Mouse (Mus musculus) gastrocnemius, postnatal 10 days (tissue): ENCODE measurements around the gene Stx11. TPM values are rescaled to one million over a fixed set of nuclear protein-coding genes. Genes with fewer than 3 reads are reported as not detected.
"Not testable (repeated sequence)": the region's sequence is repeated elsewhere in the genome, so short reads cannot be mapped to it uniquely, and the experiment has no call there.

ENCODE experiments used
- DNase-seq: peaks from one replicate; pipeline ENCODE4 v3.0.0; 2021; ENCODE audit warnings: mixed read lengths
- total RNA-seq, 2 experiments: library from RNA; stranded (reverse); gene quantifications; 2 replicates each; pipeline ENCODE4 v1.2.3; 2021

Stx11 gene
- total RNA-seq, 2 experiments from 2014 or later, result 0.59 to 0.79 TPM

- DNase-seq, result no peak
These were observed 6.8 kb downstream of the Stx11 start for GRCm38 (mm10) chr10:12957271-12957670.

DNA sequence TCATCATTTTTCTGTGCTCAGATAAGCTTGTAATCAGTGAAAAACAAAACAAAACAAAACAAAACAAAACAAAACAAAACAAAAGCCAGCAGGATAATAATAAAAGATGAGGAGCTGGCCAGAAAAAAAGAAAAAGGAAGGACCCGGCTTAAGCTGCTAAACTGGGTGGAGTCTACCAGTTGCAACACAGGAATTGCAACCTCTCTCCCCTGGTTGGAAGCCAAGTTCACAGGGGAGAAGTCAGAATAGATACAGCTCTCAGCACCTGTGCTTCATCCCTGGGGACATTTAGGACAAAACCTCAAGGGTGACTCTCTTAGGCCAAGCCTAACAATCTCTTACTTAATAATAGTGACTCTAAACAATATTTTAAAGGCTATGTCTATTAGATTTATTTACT is 8.3 kb downstream of the Stx11 start:
- DNase-seq, result no peak

DNA sequence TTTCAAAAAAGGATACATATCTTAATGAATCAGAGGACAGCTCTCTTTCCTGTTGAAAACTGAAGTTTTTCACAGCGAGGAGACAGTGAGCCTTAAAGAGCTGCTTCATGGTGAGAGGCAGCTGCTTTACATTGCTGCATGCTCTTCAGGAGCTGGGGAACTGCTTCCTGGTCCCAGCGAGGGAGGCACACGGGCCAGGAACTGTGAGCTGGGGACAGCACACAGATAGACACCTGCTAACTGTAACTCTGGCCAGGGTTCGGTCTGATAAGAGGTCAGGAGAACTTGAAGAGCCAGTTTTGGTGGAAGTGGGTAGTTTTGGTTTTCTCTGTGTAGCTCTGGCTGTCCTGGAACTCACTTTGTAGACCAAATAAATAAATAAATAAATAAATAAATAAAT is 12.7 kb downstream of the Stx11 start:
- not testable (repeated sequence) for DNase-seq

DNA sequence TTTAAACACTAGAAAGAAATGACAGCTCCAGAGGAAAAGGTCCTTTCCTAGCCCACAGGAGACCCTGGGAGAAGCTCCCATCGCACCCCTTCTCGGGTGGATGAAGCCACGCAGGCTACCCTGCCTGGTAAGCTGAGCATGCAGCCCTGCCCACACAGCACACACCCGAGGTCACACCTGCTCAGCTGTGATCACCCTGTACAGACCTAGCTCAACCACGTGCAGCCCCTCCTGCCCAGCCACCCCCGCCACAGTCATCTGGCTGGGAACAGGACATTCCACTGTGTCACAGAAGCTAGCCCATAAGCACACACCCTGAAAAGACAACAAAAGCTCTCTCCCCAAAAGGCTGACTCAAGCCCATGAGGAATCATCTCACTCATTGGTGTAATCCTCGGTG is 14.8 kb downstream of the Stx11 start:
- no peak for DNase-seq

- DNase-seq, result no peak
These were observed 16.5 kb downstream of the Stx11 start for GRCm38 (mm10) chr10:12947606-12948005.

- DNase-seq, result peak; percentile 16
These were observed 22.9 kb downstream of the Stx11 start for GRCm38 (mm10) chr10:12941018-12941761.

GRCm38 (mm10) chr10:12938763-12939162 is 25.3 kb downstream of the Stx11 start:
- no peak for DNase-seq

DNA sequence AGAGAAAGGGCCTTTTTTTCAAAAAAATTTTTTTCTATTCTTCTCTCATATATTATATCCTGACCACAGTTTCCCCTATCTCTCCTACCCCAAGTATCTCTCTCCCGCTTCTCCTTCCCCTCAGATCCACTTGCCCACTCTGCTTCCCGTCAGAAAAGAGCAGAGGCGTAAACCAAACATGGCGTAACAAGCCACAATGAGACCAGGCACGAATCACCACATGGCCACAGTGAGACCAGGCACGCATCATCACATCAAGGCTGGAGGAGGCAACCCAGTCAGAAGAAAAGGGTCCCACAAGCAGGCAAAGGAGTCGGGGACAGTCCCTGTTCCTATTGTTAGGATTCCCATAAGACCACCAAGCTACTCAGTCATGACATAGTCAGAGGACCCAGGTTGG is 28.0 kb downstream of the Stx11 start:
- DNase-seq, result no peak

GRCm38 (mm10) chr10:12935575-12935974 is 28.5 kb downstream of the Stx11 start:
- no peak for DNase-seq

- DNase-seq, result peak; percentile 19
These were observed 32.4 kb downstream of the Stx11 start for GRCm38 (mm10) chr10:12931492-12932400.

- no peak for DNase-seq
These were observed 33.7 kb downstream of the Stx11 start for GRCm38 (mm10) chr10:12930351-12930905.

GRCm38 (mm10) chr10:12929857-12930174 is 34.3 kb downstream of the Stx11 start:
- no peak for DNase-seq

GRCm38 (mm10) chr10:12929149-12929856 is 34.8 kb downstream of the Stx11 start:
- no peak for DNase-seq

DNA sequence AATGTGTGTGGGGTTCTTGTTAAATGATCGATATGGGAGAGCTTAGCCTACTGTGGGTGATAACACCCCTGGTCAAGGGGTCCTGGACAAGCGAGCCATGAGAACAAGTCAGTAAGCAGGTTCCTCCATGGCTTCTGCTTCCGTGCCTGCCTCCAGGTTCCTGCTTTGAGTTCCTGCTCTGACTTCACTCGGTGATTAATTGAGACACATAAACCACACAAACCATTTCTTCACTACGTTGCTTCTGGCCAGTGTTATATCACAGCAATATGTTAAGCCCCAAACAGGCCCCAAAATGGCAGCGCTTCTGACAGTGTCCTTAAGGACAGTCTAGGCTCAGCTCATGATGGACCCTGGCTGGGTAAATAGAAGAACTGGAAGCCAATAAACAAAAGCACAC is 35.9 kb downstream of the Stx11 start:
- no peak for DNase-seq

DNA sequence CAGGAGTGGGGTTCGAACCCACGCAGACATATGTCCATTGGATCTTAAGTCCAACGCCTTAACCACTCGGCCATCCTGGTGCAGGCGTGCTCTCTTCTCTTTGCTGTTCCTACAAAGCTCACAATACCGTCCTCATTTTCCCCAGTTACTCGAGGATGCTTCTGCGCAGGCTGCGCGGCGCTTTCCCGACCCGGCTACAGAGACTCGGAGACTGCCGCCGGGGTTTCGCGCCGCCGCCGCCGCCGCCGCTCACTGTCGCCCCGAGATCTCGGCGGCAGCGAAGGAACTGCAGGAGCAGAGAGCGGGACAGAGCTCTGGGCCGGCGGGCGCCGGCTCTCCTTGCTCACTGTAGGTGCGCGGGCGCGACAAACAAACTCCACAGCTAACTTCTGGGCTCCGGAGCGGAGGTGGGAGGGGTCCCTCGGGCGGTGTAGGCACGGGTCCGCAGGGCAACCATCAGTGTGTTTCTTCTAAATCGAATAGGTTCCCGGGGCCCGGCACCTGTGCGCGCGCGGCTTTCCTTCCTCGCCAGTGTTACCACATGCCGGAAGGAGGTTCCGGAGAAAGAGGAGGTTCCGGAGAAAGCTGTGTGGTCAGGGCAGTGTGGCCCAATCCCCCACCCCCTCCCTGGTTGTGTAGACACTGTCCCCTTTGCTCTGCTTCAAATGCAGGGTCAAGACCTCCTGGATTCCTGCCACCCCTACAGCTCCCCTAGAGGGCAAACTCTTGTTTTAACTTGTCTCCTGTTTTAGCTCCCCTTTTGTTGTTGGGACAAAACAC is 41.3 kb downstream of the Stx11 start:
- DNase-seq, result peak; percentile 89

GRCm38 (mm10) chr10:12922077-12922573 is 42.0 kb downstream of the Stx11 start:
- no peak for DNase-seq

DNA sequence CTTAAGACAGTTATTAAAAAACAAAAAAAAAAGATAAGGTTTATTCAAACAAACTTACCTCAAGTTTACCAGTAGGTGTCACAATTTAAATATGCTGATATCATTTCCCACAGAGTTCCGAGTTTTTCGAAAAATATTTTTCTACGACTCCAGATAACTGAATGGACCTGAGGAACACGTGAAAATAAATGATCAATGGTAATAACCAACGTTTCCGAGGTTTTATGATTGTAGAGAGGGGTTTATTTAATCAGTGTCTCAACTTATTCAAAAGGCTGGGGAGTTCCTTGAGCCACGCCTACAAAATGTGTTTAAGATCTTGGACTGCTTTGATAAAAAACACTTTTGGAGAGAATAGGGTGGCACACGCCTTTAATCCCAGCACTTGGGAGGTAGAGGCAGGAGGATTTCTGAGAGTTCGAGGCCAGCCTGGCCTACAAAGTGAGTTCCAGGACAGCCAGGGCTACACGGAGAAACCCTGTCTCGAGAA is 42.5 kb downstream of the Stx11 start:
- no peak for DNase-seq

DNA sequence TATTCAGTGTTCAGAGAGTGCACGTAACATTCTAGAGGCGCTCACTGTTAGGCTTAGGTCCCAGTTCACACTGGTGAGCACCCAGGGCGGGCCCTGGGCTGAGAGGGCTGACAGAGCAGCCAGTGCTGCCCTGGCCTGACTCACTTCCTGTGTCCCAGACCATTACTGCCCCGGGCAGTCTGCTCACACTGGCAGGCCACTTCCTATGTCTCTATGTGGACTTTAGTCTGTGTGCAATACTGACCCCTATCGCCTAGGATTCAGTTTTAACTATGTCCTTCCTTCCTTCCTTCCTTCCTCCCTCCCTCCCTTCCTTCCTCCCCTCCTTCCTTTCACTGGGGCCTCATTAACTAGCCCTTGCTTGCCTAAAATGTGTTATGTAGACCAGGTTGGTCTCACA is 44.8 kb downstream of the Stx11 start:
- peak; percentile 9 for DNase-seq

DNA sequence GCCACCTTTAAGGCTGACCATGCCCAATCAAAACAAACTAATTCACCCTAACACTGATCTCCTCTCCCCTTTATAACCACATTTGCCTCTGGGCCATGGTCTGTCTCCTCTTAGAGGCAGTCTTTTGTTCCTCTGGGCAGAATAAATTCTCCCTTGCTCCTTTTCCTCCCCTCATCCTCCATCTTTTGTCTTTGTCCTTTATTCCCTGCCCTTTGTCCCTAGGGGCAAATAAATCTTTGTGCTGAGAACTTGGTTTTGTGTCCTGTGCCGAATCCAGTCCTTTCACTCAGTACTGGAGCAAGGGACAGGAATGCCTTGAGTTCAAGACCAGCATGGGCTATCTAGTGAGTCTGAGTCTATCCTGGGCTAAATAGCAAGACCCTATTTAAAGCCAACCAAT is 46.5 kb downstream of the Stx11 start:
- DNase-seq, result no peak

GRCm38 (mm10) chr10:12916376-12916775 is 47.7 kb downstream of the Stx11 start:
- DNase-seq, result no peak

DNA sequence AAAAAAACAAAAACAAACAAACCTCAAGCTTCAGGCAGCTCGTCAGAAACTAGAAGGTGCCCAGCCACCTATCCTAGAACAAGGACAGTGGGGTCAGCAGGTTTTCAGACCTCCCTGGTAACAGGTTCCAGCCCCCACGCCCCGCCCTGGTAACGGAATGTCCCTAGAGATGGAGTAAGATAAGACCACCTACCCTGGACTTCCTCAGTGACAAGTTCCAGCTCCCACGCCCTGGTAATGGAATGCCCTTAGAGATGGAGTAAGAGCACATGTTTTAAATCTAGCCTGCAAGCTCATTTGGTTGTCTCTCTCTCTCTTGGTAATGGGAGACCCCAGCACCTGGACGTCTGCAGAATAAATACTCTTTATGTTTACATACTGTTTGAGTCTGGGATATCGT is 48.3 kb downstream of the Stx11 start:
- no peak for DNase-seq
